Comparison of ENCODE assay signal across 13 mouse cellular contexts in genomic region chr5:64679996-64680625, GRCm38 (mm10).
A peak's percentile ranks its signal among the peaks of the same experiment; 100 is the strongest.
DNase-seq lines count a peak whose midpoint lies in the region; ATAC-seq lines count a peak whose summit lies in the region.
"Had no signal": no experiment of that assay in that cellular context is flagged by ENCODE, and none has a peak within 500 bp of the region (broad histone marks: within the 10 kb centered on the region; RNA-seq: fewer than 3 reads in every experiment).

No protein-coding gene starts in this region.

- H3K27ac ChIP-seq in stomach, embryonic 14.5 days (ENCODE audit: low read length): peak overlapping the region; percentile 17; the same call in 1 of the 2 replicates
- H3K27ac ChIP-seq: hindbrain, embryonic 15.5 days; limb, embryonic 15.5 days; midbrain, embryonic 15.5 days had no signal

- no peak for ATAC-seq in stomach, embryonic 14.5 days (ENCODE audit: insufficient number of reproducible peaks, insufficient read depth, low FRiP score, low read depth)
- ATAC-seq: midbrain, embryonic 15.5 days; Patski had no signal

- H3K4me1 ChIP-seq in stomach, embryonic 14.5 days (ENCODE audit: control insufficient read depth, insufficient read depth, low read length): no peaks in the 10 kb centered on the region
- H3K4me1 ChIP-seq: hindbrain, embryonic 15.5 days; midbrain, embryonic 15.5 days had no signal

- peak; percentile 12 to 29 for DNase-seq in adrenal gland, postnatal 36 days
- no peak for DNase-seq in adrenal gland, postnatal 10 days
- DNase-seq in layer of hippocampus, adult 9-11 months: peak; percentile 29
- no peak for DNase-seq in layer of hippocampus, postnatal 14 days (ENCODE audit: low spot score in 2 of 2)
- peak; percentile 33 for DNase-seq in heart, postnatal 25 days (ENCODE audit: low spot score)
- DNase-seq in cerebellum, adult 8-10 months: no peak
- no peak for DNase-seq in thymus, postnatal 10 days (ENCODE audit: low spot score in 2 of 2)
- DNase-seq: thymus, postnatal 14 days had no signal

- H3K36me3 ChIP-seq in stomach, embryonic 14.5 days (ENCODE audit: control insufficient read depth, insufficient read depth, low read length): no peaks in the 10 kb centered on the region
- H3K36me3 ChIP-seq: hindbrain, embryonic 15.5 days; limb, embryonic 15.5 days; midbrain, embryonic 15.5 days had no signal

- H3K9me3 ChIP-seq in stomach, embryonic 14.5 days (ENCODE audit: control insufficient read depth, low read depth, low read length): no peaks in the 10 kb centered on the region
- H3K9me3 ChIP-seq: hindbrain, embryonic 15.5 days; limb, embryonic 15.5 days; midbrain, embryonic 15.5 days had no signal

- H3K4me2 ChIP-seq in stomach, embryonic 14.5 days (replicated peaks; ENCODE audit: low read depth, low read length): no peak overlapping the region
- H3K4me2 ChIP-seq: hindbrain, embryonic 15.5 days; limb, embryonic 15.5 days; midbrain, embryonic 15.5 days had no signal

- intact Hi-C loops in heart, postnatal 25 days (cut with DNase I): loop anchor here (5.0 kb wide), 4 partner anchors 78 to 298 kb away; no protein-coding TSS in a partner anchor

- WGBS in stomach, embryonic 14.5 days: 70% methylated on average over 18 of the region's 18 CpGs

- H3K27me3 ChIP-seq in stomach, embryonic 14.5 days (ENCODE audit: control insufficient read depth, insufficient read depth, low read length): no peaks in the 10 kb centered on the region
- H3K27me3 ChIP-seq: hindbrain, embryonic 15.5 days; limb, embryonic 15.5 days; midbrain, embryonic 15.5 days; Patski had no signal

- no peak overlapping the region for H3K4me3 ChIP-seq in stomach, embryonic 14.5 days (ENCODE audit: low read depth, low read length)
- H3K4me3 ChIP-seq: hindbrain, embryonic 15.5 days; limb, embryonic 15.5 days; midbrain, embryonic 15.5 days had no signal

- H3K9ac ChIP-seq in stomach, embryonic 14.5 days (replicated peaks; ENCODE audit: low read depth, low read length): no peak overlapping the region
- H3K9ac ChIP-seq: hindbrain, embryonic 15.5 days; limb, embryonic 15.5 days; midbrain, embryonic 15.5 days had no signal

Comparison
In these comparisons a context has a peak if more than half of its experiments do, and no peak if none do; other contexts are left out.
1. DNase-seq: peak in adrenal gland, postnatal 36 days (2 of 2), layer of hippocampus, adult 9-11 months (single experiment) and heart, postnatal 25 days (single experiment); none in adrenal gland, postnatal 10 days (single experiment), layer of hippocampus, postnatal 14 days (0 of 2), cerebellum, adult 8-10 months (single experiment) and thymus, postnatal 10 days (0 of 2).